Mouse (Mus musculus) midbrain, embryonic 14.5 days (tissue): ENCODE measurements around the gene Mccc1. TPM values are rescaled to one million over a fixed set of nuclear protein-coding genes. Genes with fewer than 3 reads are reported as not detected.

Experiments
- ATAC-seq: fragments of 200-750 bp; cut with Nextera tagmentation; 2 replicates; pipeline ENCODE4 v1.8.0; 2017; ENCODE audit warnings: moderate number of reproducible peaks, moderate library complexity; ENCODE audit not compliant: low FRiP score, low TSS enrichment
- DNase-seq: peaks from one replicate; pipeline ENCODE4 v3.0.0-alpha.2; 2015
- H3K27ac ChIP-seq: fragments of 300-500 bp; sonication (generic); replicated peaks from 2 replicates; pipeline ENCODE4 v1.5.1; 2014; ENCODE audit warnings: mild to moderate bottlenecking, low read depth, low read length, moderate library complexity
- H3K27me3 ChIP-seq: fragments of 300-500 bp; sonication (generic); 2 replicates; pipeline ENCODE4 v1.6.1; 2014; ENCODE audit warnings: low read length, control low read depth, mixed read lengths; ENCODE audit not compliant: control insufficient read depth, insufficient read depth
- H3K36me3 ChIP-seq: fragments of 300-500 bp; sonication (generic); 2 replicates; pipeline ENCODE4 v1.6.1; 2014; ENCODE audit warnings: low read length, control low read depth; ENCODE audit not compliant: control insufficient read depth, insufficient read depth
- H3K4me1 ChIP-seq: fragments of 300-500 bp; sonication (generic); 2 replicates; pipeline ENCODE4 v1.6.1; 2014; ENCODE audit warnings: mild to moderate bottlenecking, antibody characterized with exemption, low read length, control low read depth; ENCODE audit not compliant: control insufficient read depth, insufficient read depth
- H3K4me2 ChIP-seq: fragments of 300-500 bp; sonication (generic); 2 replicates; pipeline ENCODE4 v1.6.1; 2014; ENCODE audit warnings: mild to moderate bottlenecking, low read length, moderate library complexity
- H3K4me3 ChIP-seq: fragments of 300-500 bp; sonication (generic); replicated peaks from 2 replicates; pipeline ENCODE4 v1.5.1; 2014; ENCODE audit warnings: low read depth, low read length
- H3K9ac ChIP-seq: fragments of 300-500 bp; sonication (generic); replicated peaks from 2 replicates; pipeline ENCODE4 v1.6.1; 2014; ENCODE audit warnings: mild to moderate bottlenecking, low read length, moderate library complexity
- H3K9me3 ChIP-seq: fragments of 300-500 bp; sonication (generic); 2 replicates; pipeline ENCODE4 v1.6.1; 2016; ENCODE audit warnings: low read length, control low read depth, mixed read lengths; ENCODE audit not compliant: control insufficient read depth
- WGBS: fragments of 180-500 bp; shearing (Covaris S2); extraction: QIAGEN DNeasy Blood & Tissue Kit; methylation state at CpG from one replicate; pipeline ENCODE4 v1.1.7; 2014; 5-methylcytosine and 5-hydroxymethylcytosine counted together
- polyA plus RNA-seq: library from polyadenylated mRNA; unstranded; fragments of >200 nt; fragmentation: Nextera tagmentation; extraction: Ambion mirVana; gene quantifications from 2 replicates; pipeline ENCODE4 v1.2.1, GENCODE M21; 2014

Mccc1 gene
- polyA plus RNA-seq, 1 experiment from 2014 or later, result 25.7 TPM

GRCm38 (mm10) chr3:36008411-36009154 lies 8.1 kb upstream of the Mccc1 start:
- 74% methylated on average over 4 of the region's 4 CpGs for WGBS
- Histone ChIP-seq H3K4me2 (no peak overlapping the region), H3K4me1 (no peaks in the 10 kb centered on the region), H3K27ac (no peak overlapping the region), H3K4me3 (no peak overlapping the region), H3K9me3 (no peaks in the 10 kb centered on the region), H3K27me3 (no peaks in the 10 kb centered on the region), H3K36me3 (no peaks in the 10 kb centered on the region), H3K9ac (no peak overlapping the region)
- ATAC-seq (no peak), DNase-seq (no peak)

- H3K4me2 ChIP-seq, result no peak overlapping the region
- H3K4me1 ChIP-seq, result no peaks in the 10 kb centered on the region
- WGBS, result 72% methylated on average over 4 of the region's 4 CpGs
- no peak overlapping the region for H3K9ac ChIP-seq
- H3K4me3 ChIP-seq, result no peak overlapping the region
- no peaks in the 10 kb centered on the region for H3K27me3 ChIP-seq
- peak; percentile 56 for DNase-seq
- H3K27ac ChIP-seq, result no peak overlapping the region
- H3K36me3 ChIP-seq, result no peaks in the 10 kb centered on the region
- no peak for ATAC-seq
- no peaks in the 10 kb centered on the region for H3K9me3 ChIP-seq
Measured at GRCm38 (mm10) chr3:36004028-36004895, 3.8 kb upstream of the Mccc1 start.

GRCm38 (mm10) chr3:35994552-35995531 lies 5.6 kb downstream of the Mccc1 start:
- Histone ChIP-seq H3K27me3 (no peaks in the 10 kb centered on the region), H3K27ac (no peak overlapping the region), H3K4me2 (no peak overlapping the region), H3K36me3 (peaks cover 31% of the 10 kb centered on the region), H3K9ac (no peak overlapping the region), H3K4me1 (0 out of 2 replicates have a peak, but pooled peaks cover 5% of the 10 kb centered on the region), H3K9me3 (no peaks in the 10 kb centered on the region), H3K4me3 (no peak overlapping the region)
- no peak for DNase-seq
- ATAC-seq, result no peak
- WGBS, result 56% methylated on average over 11 of the region's 11 CpGs

- H3K4me3 ChIP-seq, result no peak overlapping the region
- 94% methylated on average over 7 of the region's 7 CpGs for WGBS
- no peak overlapping the region for H3K9ac ChIP-seq
- H3K9me3 ChIP-seq, result no peaks in the 10 kb centered on the region
- H3K27ac ChIP-seq, result no peak overlapping the region
- no peaks in the 10 kb centered on the region for H3K4me1 ChIP-seq
- no peaks in the 10 kb centered on the region for H3K27me3 ChIP-seq
- ATAC-seq (no peak), DNase-seq (no peak)
- no peak overlapping the region for H3K4me2 ChIP-seq
- H3K36me3 ChIP-seq, result peaks cover 71% of the 10 kb centered on the region
Measured at GRCm38 (mm10) chr3:35990715-35991114, 9.8 kb downstream of the Mccc1 start.

GRCm38 (mm10) chr3:35988031-35988430 lies 12.4 kb downstream of the Mccc1 start:
- WGBS, result 96% methylated on average over 6 of the region's 6 CpGs
- H3K4me3 ChIP-seq, result no peak overlapping the region
- ATAC-seq, result no peak

GRCm38 (mm10) chr3:35986266-35986665 lies 14.2 kb downstream of the Mccc1 start:
- peaks cover 85% of the 10 kb centered on the region for H3K36me3 ChIP-seq
- ATAC-seq (no peak), DNase-seq (no peak)
- no peak overlapping the region for H3K27ac ChIP-seq
- H3K4me2 ChIP-seq, result no peak overlapping the region
- H3K27me3 ChIP-seq, result no peaks in the 10 kb centered on the region
- H3K4me1 ChIP-seq, result no peaks in the 10 kb centered on the region
- H3K4me3 ChIP-seq, result no peak overlapping the region
- H3K9me3 ChIP-seq, result no peaks in the 10 kb centered on the region
- no peak overlapping the region for H3K9ac ChIP-seq
- WGBS, result 93% methylated on average over 6 of the region's 6 CpGs

More at GRCm38 (mm10) chr3:35988031-35988430, 12.4 kb downstream of the Mccc1 start:
- no peaks in the 10 kb centered on the region for H3K4me1 ChIP-seq
- no peak overlapping the region for H3K27ac ChIP-seq
- no peak overlapping the region for H3K9ac ChIP-seq
- H3K4me2 ChIP-seq, result no peak overlapping the region
- H3K27me3 ChIP-seq, result no peaks in the 10 kb centered on the region
- no peaks in the 10 kb centered on the region for H3K9me3 ChIP-seq
- DNase-seq, result no peak
- peaks cover 72% of the 10 kb centered on the region for H3K36me3 ChIP-seq

GRCm38 (mm10) chr3:35973551-35973950 lies 26.9 kb downstream of the Mccc1 start:
- Histone ChIP-seq H3K27ac (no peak overlapping the region), H3K4me3 (no peak overlapping the region), H3K9ac (no peak overlapping the region), H3K27me3 (no peaks in the 10 kb centered on the region), H3K4me2 (no peak overlapping the region), H3K9me3 (no peaks in the 10 kb centered on the region), H3K4me1 (no peaks in the 10 kb centered on the region), H3K36me3 (peaks cover 72% of the 10 kb centered on the region)
- 80% methylated on average over 7 of the region's 7 CpGs for WGBS
- DNase-seq (peak; percentile 51), ATAC-seq (no peak)

- no peak overlapping the region for H3K9ac ChIP-seq
- no peaks in the 10 kb centered on the region for H3K27me3 ChIP-seq
- WGBS, result 79% methylated on average over 4 of the region's 4 CpGs
- no peak overlapping the region for H3K4me3 ChIP-seq
- peaks cover 73% of the 10 kb centered on the region for H3K36me3 ChIP-seq
- no peaks in the 10 kb centered on the region for H3K4me1 ChIP-seq
- no peaks in the 10 kb centered on the region for H3K9me3 ChIP-seq
- no peak overlapping the region for H3K27ac ChIP-seq
- H3K4me2 ChIP-seq, result no peak overlapping the region
- DNase-seq, result peak; percentile 60
- ATAC-seq, result 0 out of 2 replicates have a peak, but pooled peaks have one; percentile 17
Measured at GRCm38 (mm10) chr3:35972985-35973384, 27.5 kb downstream of the Mccc1 start.
